Mouse (Mus musculus) fat pad, adult 2 months (tissue): ENCODE data around the gene Coa5.

Experiments
- DNase-seq: peaks from one replicate; pipeline ENCODE4 v3.0.0-alpha.2; 2011; ENCODE audit warnings: low read depth, low spot score; ENCODE audit errors: extremely low read depth

Gene Coa5

GRCm38 (mm10) chr1:37368768-37369385, 61.0 kb downstream of the Coa5 start:
- DNase-seq: no peak

GRCm38 (mm10) chr1:37368125-37368524, 61.8 kb downstream of the Coa5 start:
- no peak for DNase-seq
